Mouse (Mus musculus) bone marrow, adult 2 months (tissue): Measurements from ENCODE around the gene Tmprss4.

Experiments
- CTCF ChIP-seq: fragments of 200-500 bp; IDR thresholded peaks from 2 replicates; pipeline ENCODE4 v1.5.1; 2011; ENCODE audit warnings: low read length, control low read depth; ENCODE audit not compliant: control insufficient read depth, insufficient read depth
- POLR2A ChIP-seq: fragments of 200-500 bp; IDR thresholded peaks from 2 replicates; pipeline ENCODE4 v1.6.1; 2011; ENCODE audit warnings: low read depth, mild to moderate bottlenecking, control low read depth, low read length, borderline replicate concordance; ENCODE audit not compliant: control insufficient read depth

DNA sequence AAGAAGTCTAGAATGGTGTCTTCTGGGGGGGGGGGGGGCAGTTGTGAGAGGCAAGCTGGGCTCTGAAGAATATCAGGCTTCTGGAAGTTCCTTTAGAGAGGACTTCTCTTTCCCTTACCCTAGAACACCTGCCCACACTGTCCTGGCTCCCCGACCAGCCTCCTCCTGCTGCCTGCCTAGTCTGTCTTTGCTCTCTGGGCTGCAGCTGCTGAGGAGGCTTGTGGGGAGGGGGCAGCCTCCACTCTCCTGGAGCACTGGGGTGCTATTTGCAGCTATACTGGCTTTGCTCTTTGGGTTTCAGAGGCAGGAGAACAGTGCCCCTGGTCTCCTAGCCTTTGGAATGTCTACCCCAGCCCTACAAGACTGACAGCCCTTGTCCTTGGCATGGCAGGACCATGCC lies 53.0 kb downstream of the Tmprss4 start:
- TF ChIP-seq CTCF (no peak), POLR2A (no peak)
